Mouse (Mus musculus): ENCODE measurements around the gene Zic1.

The Zic1 gene

GRCm38 (mm10) chr9:91384136-91384500, 18.5 kb upstream of the Zic1 start:
- no peak for DNase-seq (ENCODE audit: low spot score in 2 of 2)

- DNase-seq (ENCODE audit: low spot score in 2 of 2) = no peak
Observed at GRCm38 (mm10) chr9:91383441-91384135, 18.0 kb upstream of the Zic1 start.

- no peak for DNase-seq (ENCODE audit: low spot score in 2 of 2)
Observed at GRCm38 (mm10) chr9:91382471-91383255, 17.1 kb upstream of the Zic1 start.

- DNase-seq (ENCODE audit: low spot score in 2 of 2) = no peak
Observed at GRCm38 (mm10) chr9:91382111-91382379, 16.4 kb upstream of the Zic1 start.

GRCm38 (mm10) chr9:91381284-91382110, 15.9 kb upstream of the Zic1 start:
- no peak for DNase-seq (ENCODE audit: low spot score in 2 of 2)

- no peak for DNase-seq (ENCODE audit: low spot score in 2 of 2)
Observed at GRCm38 (mm10) chr9:91380458-91380914, 14.9 kb upstream of the Zic1 start.

GRCm38 (mm10) chr9:91379781-91380457, 14.3 kb upstream of the Zic1 start:
- no peak for DNase-seq (ENCODE audit: low spot score in 2 of 2)

- no peak for DNase-seq (ENCODE audit: low spot score in 2 of 2)
Observed at GRCm38 (mm10) chr9:91379300-91379635, 13.7 kb upstream of the Zic1 start.

GRCm38 (mm10) chr9:91378411-91379299, 13.0 kb upstream of the Zic1 start:
- DNase-seq (ENCODE audit: low spot score in 2 of 2) = no peak

GRCm38 (mm10) chr9:91377873-91378150, 12.2 kb upstream of the Zic1 start:
- no peak for DNase-seq (ENCODE audit: low spot score in 2 of 2)

- no peak for DNase-seq (ENCODE audit: low spot score in 2 of 2)
Observed at GRCm38 (mm10) chr9:91377036-91377872, 11.6 kb upstream of the Zic1 start.

GRCm38 (mm10) chr9:91374665-91375064, 9.1 kb upstream of the Zic1 start:
- no peak for DNase-seq (ENCODE audit: low spot score in 2 of 2)

- DNase-seq (ENCODE audit: low spot score in 2 of 2) = no peak
Observed at GRCm38 (mm10) chr9:91373811-91374575, 8.4 kb upstream of the Zic1 start.

GRCm38 (mm10) chr9:91371608-91372007, 6.0 kb upstream of the Zic1 start:
- DNase-seq (ENCODE audit: low spot score in 2 of 2) = no peak

- DNase-seq (ENCODE audit: low spot score in 2 of 2) = no peak
Observed at GRCm38 (mm10) chr9:91371011-91371410, 5.4 kb upstream of the Zic1 start.

- no peak for DNase-seq (ENCODE audit: low spot score in 2 of 2)
Observed at GRCm38 (mm10) chr9:91370191-91370708, 4.6 kb upstream of the Zic1 start.

- DNase-seq (ENCODE audit: low spot score in 2 of 2) = no peak
Observed at GRCm38 (mm10) chr9:91369293-91369991, 3.8 kb upstream of the Zic1 start.

GRCm38 (mm10) chr9:91368946-91369292, 3.3 kb upstream of the Zic1 start:
- no peak for DNase-seq (ENCODE audit: low spot score in 2 of 2)

GRCm38 (mm10) chr9:91368150-91368549, 2.5 kb upstream of the Zic1 start:
- DNase-seq (ENCODE audit: low spot score in 2 of 2) = no peak

All from right cerebral cortex, postnatal 36 days (tissue).